Mouse (Mus musculus) CH12.LX (cell line): ENCODE results near the gene Nme3. TPM values are rescaled to one million over a fixed set of nuclear protein-coding genes. Genes with fewer than 3 reads are reported as not detected.

ENCODE experiments used
- DNase-seq: peaks from one replicate; pipeline ENCODE4 v3.0.0-alpha.2; 2013; ENCODE audit errors: extremely low read depth
- H3K27ac ChIP-seq: 2 replicates; pipeline ENCODE4 v1.5.1; 2012; ENCODE audit warnings: low read depth, mild to moderate bottlenecking, control low read depth, moderate library complexity; ENCODE audit not compliant: insufficient read depth
- H3K27me3 ChIP-seq: replicated peaks from 2 replicates; pipeline ENCODE3; 2012; ENCODE audit warnings: inconsistent platforms
- H3K36me3 ChIP-seq, 2 experiments: replicated peaks in 1 of 2; 2 replicates each; pipeline versions ENCODE3 to v1.6.1; 2012; ENCODE audit warnings: inconsistent platforms in 1 of 2, low read length in 1 of 2, mild to moderate bottlenecking in 1 of 2, mixed read lengths in 1 of 2, moderate library complexity in 1 of 2; ENCODE audit not compliant: control insufficient read depth in 1 of 2, insufficient read depth in 1 of 2
- H3K4me1 ChIP-seq, 2 experiments: 2 replicates each; pipeline ENCODE4 v1.6.1; 2012; ENCODE audit warnings: inconsistent platforms in 1 of 2, moderate library complexity in 1 of 2; ENCODE audit not compliant: insufficient read depth in 2 of 2, control insufficient read depth in 1 of 2
- H3K4me2 ChIP-seq: 2 replicates; pipeline ENCODE4 v1.6.1; 2012; ENCODE audit warnings: low read depth, mild to moderate bottlenecking, control low read depth; ENCODE audit not compliant: poor library complexity, insufficient read depth, severe bottlenecking
- H3K4me3 ChIP-seq, 3 experiments: fragments of 150-350 bp in 1 of 3; sonication (generic) in 1 of 3; replicated peaks in 1 of 3; 2 replicates each; pipeline versions ENCODE3 to v1.5.1; 2011 to 2012; ENCODE audit warnings: low read depth in 2 of 3, low read length in 2 of 3, mild to moderate bottlenecking in 2 of 3, moderate library complexity in 2 of 3, control low read depth in 1 of 3, improper control_type of control experiment in 1 of 3, inconsistent platforms in 1 of 3, mixed read lengths in 1 of 3; ENCODE audit not compliant: poor library complexity in 1 of 3
- H3K79me2 ChIP-seq: replicated peaks from 2 replicates; pipeline ENCODE4 v1.6.1; 2012; ENCODE audit warnings: mild to moderate bottlenecking, moderate library complexity; ENCODE audit not compliant: control insufficient read depth, poor library complexity, insufficient read depth, severe bottlenecking; ENCODE audit errors: extremely low read depth
- H3K9ac ChIP-seq: 2 replicates; pipeline ENCODE4 v1.6.1; 2012; ENCODE audit warnings: low read depth, mild to moderate bottlenecking, control low read depth, moderate library complexity; ENCODE audit not compliant: insufficient read depth
- H3K9me3 ChIP-seq: replicated peaks from 2 replicates; pipeline ENCODE3; 2012; ENCODE audit warnings: low read length, inconsistent platforms, mixed read lengths
- BHLHE40 ChIP-seq: IDR thresholded peaks from 2 replicates; pipeline ENCODE4 v1.6.1; 2011; ENCODE audit warnings: mild to moderate bottlenecking, low read depth, low read length, improper control_type of control experiment
- IRF4 ChIP-seq: IDR thresholded peaks from 2 replicates; pipeline ENCODE4 v1.6.1; 2014; ENCODE audit warnings: low read depth, mild to moderate bottlenecking, inconsistent platforms, low read length, improper control_type of control experiment
- JUN ChIP-seq: IDR thresholded peaks from 2 replicates; pipeline ENCODE4 v1.6.1; 2011; ENCODE audit warnings: low read depth, mild to moderate bottlenecking, low read length, improper control_type of control experiment, moderate library complexity; ENCODE audit not compliant: insufficient read depth
- KAT2A ChIP-seq: IDR thresholded peaks from 2 replicates; pipeline ENCODE4 v1.6.1; 2012; ENCODE audit warnings: low read length, improper control_type of control experiment, inconsistent platforms; ENCODE audit not compliant: insufficient replicate concordance
- MAFK ChIP-seq: IDR thresholded peaks from 2 replicates; pipeline ENCODE4 v1.6.1; 2011; ENCODE audit warnings: low read length, improper control_type of control experiment; ENCODE audit not compliant: insufficient replicate concordance
- MAZ ChIP-seq: IDR thresholded peaks from 2 replicates; pipeline ENCODE4 v1.6.1; 2012; ENCODE audit warnings: low read depth, mild to moderate bottlenecking, inconsistent platforms, low read length, improper control_type of control experiment, moderate library complexity
- MEF2A ChIP-seq: IDR thresholded peaks from 2 replicates; pipeline ENCODE4 v1.6.1; 2014; ENCODE audit warnings: low read depth, mild to moderate bottlenecking, inconsistent platforms, low read length, improper control_type of control experiment, borderline replicate concordance
- MXI1 ChIP-seq: IDR thresholded peaks from 2 replicates; pipeline ENCODE4 v1.6.1; 2011; ENCODE audit warnings: mild to moderate bottlenecking, low read depth, low read length, improper control_type of control experiment
- MYC ChIP-seq: IDR thresholded peaks from 2 replicates; pipeline ENCODE4 v1.6.1; 2011; ENCODE audit warnings: low read depth, mild to moderate bottlenecking, improper control_type of control experiment, low read length
- NRF1 ChIP-seq: IDR thresholded peaks from 2 replicates; pipeline ENCODE4 v1.6.1; 2014; ENCODE audit warnings: low read depth, mild to moderate bottlenecking, inconsistent platforms, low read length, improper control_type of control experiment, moderate library complexity
- PAX5 ChIP-seq: IDR thresholded peaks from 2 replicates; pipeline ENCODE4 v1.6.1; 2012; ENCODE audit warnings: low read length, inconsistent platforms, mixed read lengths
- POLR2AphosphoS2 ChIP-seq: IDR thresholded peaks from 2 replicates; pipeline ENCODE4 v1.6.1; 2011; ENCODE audit warnings: low read depth, low read length, improper control_type of control experiment
- SIN3A ChIP-seq: IDR thresholded peaks from 2 replicates; pipeline ENCODE4 v1.6.1; 2012; ENCODE audit warnings: low read length, improper control_type of control experiment, inconsistent platforms
- SMC3 ChIP-seq: IDR thresholded peaks from 2 replicates; pipeline ENCODE4 v1.6.1; 2011; ENCODE audit warnings: low read depth, low read length, improper control_type of control experiment
- TBP ChIP-seq: conservative IDR thresholded peaks from 2 replicates; pipeline ENCODE4 v1.6.1; 2011; ENCODE audit warnings: low read depth, low read length, improper control_type of control experiment
- TCF12 ChIP-seq: IDR thresholded peaks from 2 replicates; pipeline ENCODE4 v1.6.1; 2014; ENCODE audit warnings: low read depth, mild to moderate bottlenecking, inconsistent platforms, low read length, improper control_type of control experiment
- USF1 ChIP-seq: IDR thresholded peaks from 2 replicates; pipeline ENCODE4 v1.6.1; 2014; ENCODE audit warnings: low read depth, mild to moderate bottlenecking, inconsistent platforms, low read length, improper control_type of control experiment
- ZC3H11A ChIP-seq: IDR thresholded peaks from 2 replicates; pipeline ENCODE4 v1.6.1; 2012; ENCODE audit warnings: low read depth, mild to moderate bottlenecking, inconsistent platforms, low read length, improper control_type of control experiment
- ZNF384 ChIP-seq: IDR thresholded peaks from 2 replicates; pipeline ENCODE4 v1.6.1; 2012; ENCODE audit warnings: low read depth, low read length, improper control_type of control experiment, inconsistent platforms
- dilution Hi-C: fragments of 300-500 bp; cut with MboI; formaldehyde crosslinking; loops from 2 replicates; pipeline ENCODE4 v1.14.3; 2020; ENCODE audit warnings: low sequenced_read_pairs; ENCODE audit not compliant: extremely low pct_unique_long_range_greater_than_20kb, extremely low pct_ligation_motif_present
- in situ Hi-C: fragments of 300-500 bp; cut with MboI; formaldehyde crosslinking; loops from 3 replicates; pipeline ENCODE4 v1.14.3; 2019; ENCODE audit warnings: low sequenced_read_pairs, low pct_ligation_motif_present, low pct_unique_long_range_greater_than_20kb, mixed read lengths
- polyA plus RNA-seq: library from polyadenylated mRNA; unstranded; fragments of >175 nt; gene quantifications from 2 replicates; pipeline ENCODE4 v1.2.1, GENCODE M21; 2012; ENCODE audit warnings: low read depth; ENCODE audit not compliant: insufficient read length
- total RNA-seq, 2 experiments: library from RNA; depleted of rRNA; stranded (reverse); fragments of 300-350 nt in 1 of 2; fragments of >200 nt in 1 of 2; gene quantifications; 2 replicates each; pipeline ENCODE4 v1.2.3; 2012 to 2014

The Nme3 gene
- total and polyA plus RNA-seq, 3 experiments = 11.4 to 16.7 (median 13.8) TPM

- no peak overlapping the region for H3K27ac ChIP-seq
Measured at GRCm38 (mm10) chr17:24858967-24859366, 37.3 kb upstream of the Nme3 start.

GRCm38 (mm10) chr17:24860076-24860475, 36.2 kb upstream of the Nme3 start:
- no peak for DNase-seq
- dilution Hi-C loops (no loop called here), in situ Hi-C loops (no loop called here)
- Histone ChIP-seq H3K9me3 (no peaks in the 10 kb centered on the region), H3K4me2 (no peak overlapping the region), H3K27ac (no peak overlapping the region), H3K9ac (no peak overlapping the region), H3K4me3 (no peak overlapping the region), H3K36me3 (peaks cover 32 to 71% of the 10 kb centered on the region in 2 experiments), H3K27me3 (no peaks in the 10 kb centered on the region), H3K79me2 (no peaks in the 10 kb centered on the region; the same call in 1 of the 2 replicates), H3K4me1 (peaks cover 16 to 44% of the 10 kb centered on the region in 2 experiments)
- TF ChIP-seq MXI1 = no peak
- TF ChIP-seq KAT2A = no peak
- TF ChIP-seq MAZ = no peak

More at GRCm38 (mm10) chr17:24858967-24859366, 37.3 kb upstream of the Nme3 start:
- no peak for DNase-seq
- H3K27me3 ChIP-seq = no peaks in the 10 kb centered on the region
- TF ChIP-seq MEF2A = no peak
- TF ChIP-seq NRF1 = no peak
- TF ChIP-seq SIN3A = no peak
- no peak for TF ChIP-seq IRF4
- no peak for TF ChIP-seq PAX5
- TF ChIP-seq MYC = no peak
- TF ChIP-seq, all 38 proteins: peak for 0
- no peak overlapping the region for H3K9ac ChIP-seq
- no peak overlapping the region for H3K4me2 ChIP-seq
- H3K4me1 ChIP-seq = peaks cover 16 to 47% of the 10 kb centered on the region in 2 experiments
- H3K9me3 ChIP-seq = no peaks in the 10 kb centered on the region
- in situ Hi-C loops = no loop called here
- dilution Hi-C loops = no loop called here
- peaks cover 32 to 62% of the 10 kb centered on the region in 2 experiments for H3K36me3 ChIP-seq
- H3K4me3 ChIP-seq = no peak overlapping the region
- H3K79me2 ChIP-seq = no peaks in the 10 kb centered on the region; the same call in 1 of the 2 replicates

DNA sequence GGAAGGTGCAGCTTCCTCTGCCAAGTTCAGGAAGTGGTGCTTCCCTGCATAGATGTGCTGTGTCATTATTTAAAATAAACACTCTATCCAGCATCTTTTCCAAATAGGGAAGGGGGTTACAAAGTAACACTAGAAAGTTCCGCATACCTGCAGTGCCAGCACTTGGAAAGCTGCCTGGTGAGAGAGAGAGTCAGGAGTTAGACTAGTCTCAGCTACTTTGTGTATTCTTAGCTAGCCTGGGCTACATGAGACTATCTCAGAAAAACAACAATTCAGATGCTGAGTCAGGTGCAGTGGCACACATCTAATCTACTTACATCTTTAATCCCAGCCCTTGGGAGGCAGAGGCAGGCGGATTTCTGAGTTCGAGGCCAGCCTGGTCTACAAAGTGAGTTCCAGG, 34.5 kb upstream of the Nme3 start:
- Histone ChIP-seq H3K4me1 (peaks cover 0 to 26% of the 10 kb centered on the region in 2 experiments; a peak in 3 of 4 replicates), H3K4me2 (no peak overlapping the region)
- in situ Hi-C loops = no loop called here

More for the DNA sequence above, 34.5 kb upstream of the Nme3 start:
- dilution Hi-C loops = no loop called here
- no peak overlapping the region for H3K9ac ChIP-seq
- no peaks in the 10 kb centered on the region for H3K79me2 ChIP-seq
- no peak for DNase-seq
- TF ChIP-seq JUN = no peak
- TF ChIP-seq MAZ = no peak
- TF ChIP-seq ZNF384 = no peak
- no peak for TF ChIP-seq TCF12
- no peak for TF ChIP-seq TBP
- no peak for TF ChIP-seq USF1
- TF ChIP-seq BHLHE40 = no peak
- TF ChIP-seq POLR2AphosphoS2 = no peak
- no peak for TF ChIP-seq NRF1
- TF ChIP-seq MAFK = no peak
- TF ChIP-seq KAT2A = no peak
- TF ChIP-seq SMC3 = no peak
- no peak for TF ChIP-seq ZC3H11A
- no peak overlapping the region for H3K4me3 ChIP-seq
- no peaks in the 10 kb centered on the region for H3K27me3 ChIP-seq
- no peak overlapping the region for H3K27ac ChIP-seq
- no peaks in the 10 kb centered on the region for H3K9me3 ChIP-seq
- H3K36me3 ChIP-seq = peaks cover 42 to 85% of the 10 kb centered on the region in 2 experiments
